Mouse (Mus musculus) liver, postnatal 0 days (tissue): ENCODE data around the gene Ppcs. TPM values are rescaled to one million over a fixed set of nuclear protein-coding genes. Genes with fewer than 3 reads are reported as not detected.

Experiments used
- ATAC-seq: fragments of 200-750 bp; cut with Nextera tagmentation; 2 replicates; pipeline ENCODE4 v1.8.0; 2017; ENCODE audit warnings: mild to moderate bottlenecking, moderate library complexity
- DNase-seq: peaks from one replicate; pipeline ENCODE4 v3.0.0-alpha.2; 2016
- H3K27ac ChIP-seq: fragments of 300-500 bp; sonication (generic); 2 replicates; pipeline ENCODE4 v1.5.1; 2014; ENCODE audit warnings: antibody characterized with exemption, moderate library complexity, mild to moderate bottlenecking, low read depth
- H3K27me3 ChIP-seq: fragments of 300-500 bp; sonication (generic); 2 replicates; pipeline ENCODE4 v1.6.1; 2014; ENCODE audit warnings: low read length, control low read depth, mixed read lengths; ENCODE audit not compliant: insufficient read depth
- H3K36me3 ChIP-seq: fragments of 300-500 bp; sonication (generic); replicated peaks from 2 replicates; pipeline ENCODE4 v1.6.1; 2014; ENCODE audit warnings: mild to moderate bottlenecking, control low read depth, low read length, moderate library complexity, mixed read lengths; ENCODE audit not compliant: insufficient read depth
- H3K4me1 ChIP-seq: fragments of 300-500 bp; sonication (generic); 2 replicates; pipeline ENCODE4 v1.6.1; 2014; ENCODE audit warnings: antibody characterized with exemption, mild to moderate bottlenecking, control low read depth; ENCODE audit not compliant: insufficient read depth
- H3K4me2 ChIP-seq: fragments of 300-500 bp; sonication (generic); 2 replicates; pipeline ENCODE4 v1.6.1; 2014; ENCODE audit warnings: low read depth, mild to moderate bottlenecking, low read length, moderate library complexity, mixed read lengths
- H3K4me3 ChIP-seq: fragments of 300-500 bp; sonication (generic); 2 replicates; pipeline ENCODE4 v1.5.1; 2014; ENCODE audit warnings: low read depth, low read length
- H3K9ac ChIP-seq: fragments of 300-500 bp; sonication (generic); replicated peaks from 2 replicates; pipeline ENCODE4 v1.6.1; 2014; ENCODE audit warnings: mild to moderate bottlenecking, moderate library complexity
- H3K9me3 ChIP-seq: fragments of 300-500 bp; sonication (generic); 2 replicates; pipeline ENCODE4 v1.6.1; 2016; ENCODE audit warnings: mild to moderate bottlenecking, control low read depth, low read length, mixed read lengths
- CTCF ChIP-seq: sonication (generic); IDR thresholded peaks from 2 replicates; pipeline ENCODE4 v1.5.1; 2016; ENCODE audit warnings: antibody characterized with exemption, low read depth
- EP300 ChIP-seq: IDR thresholded peaks from 2 replicates; pipeline ENCODE4 v1.6.1; 2016; ENCODE audit warnings: antibody characterized with exemption, low read depth, mild to moderate bottlenecking
- WGBS: fragments of 180-500 bp; shearing (Covaris S2); extraction: QIAGEN DNeasy Blood & Tissue Kit; methylation state at CpG from one replicate; pipeline ENCODE4 v1.1.7; 2014; ENCODE audit not compliant: insufficient replicate concordance; 5-methylcytosine and 5-hydroxymethylcytosine counted together
- polyA plus RNA-seq: library from polyadenylated mRNA; unstranded; fragments of >200 nt; fragmentation: Nextera tagmentation; extraction: Ambion mirVana; gene quantifications from 2 replicates; pipeline ENCODE4 v1.2.1, GENCODE M21; 2015

Ppcs gene
- polyA plus RNA-seq, 1 experiment from 2014 or later = 33.0 TPM

DNA sequence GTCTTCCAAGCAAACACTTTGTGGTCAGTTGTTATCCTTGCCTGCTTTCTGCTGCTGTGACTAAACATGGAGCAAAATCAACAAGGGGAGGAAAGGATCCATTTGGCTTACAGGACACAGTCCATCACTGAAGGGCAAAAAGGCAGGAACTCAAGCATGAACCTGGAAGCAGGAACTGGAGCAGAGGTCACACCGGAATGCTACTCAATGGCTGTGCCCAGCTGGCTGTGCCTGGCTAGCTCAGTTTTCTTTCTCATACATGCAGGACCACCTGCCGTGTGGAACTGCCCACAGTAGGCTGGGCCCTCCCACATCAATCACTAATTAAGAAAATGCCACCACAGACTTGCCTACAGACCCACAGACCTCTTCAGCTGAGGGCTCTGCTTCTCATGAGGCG is 33.0 kb downstream of the Ppcs start:
- H3K36me3 ChIP-seq = no peaks in the 10 kb centered on the region
- H3K4me2 ChIP-seq = no peak overlapping the region
- no peak overlapping the region for H3K9ac ChIP-seq
- H3K27me3 ChIP-seq = no peaks in the 10 kb centered on the region
- H3K27ac ChIP-seq = no peak overlapping the region
- WGBS = 68% methylated on average over 3 of the region's 3 CpGs
- no peak overlapping the region for H3K4me3 ChIP-seq
- ATAC-seq = peak; percentile 68; the same call in 1 of the 2 replicates
- no peak for TF ChIP-seq CTCF
- no peak for TF ChIP-seq EP300
- peak; percentile 18 for DNase-seq
- no peaks in the 10 kb centered on the region for H3K9me3 ChIP-seq
- no peaks in the 10 kb centered on the region for H3K4me1 ChIP-seq

DNA sequence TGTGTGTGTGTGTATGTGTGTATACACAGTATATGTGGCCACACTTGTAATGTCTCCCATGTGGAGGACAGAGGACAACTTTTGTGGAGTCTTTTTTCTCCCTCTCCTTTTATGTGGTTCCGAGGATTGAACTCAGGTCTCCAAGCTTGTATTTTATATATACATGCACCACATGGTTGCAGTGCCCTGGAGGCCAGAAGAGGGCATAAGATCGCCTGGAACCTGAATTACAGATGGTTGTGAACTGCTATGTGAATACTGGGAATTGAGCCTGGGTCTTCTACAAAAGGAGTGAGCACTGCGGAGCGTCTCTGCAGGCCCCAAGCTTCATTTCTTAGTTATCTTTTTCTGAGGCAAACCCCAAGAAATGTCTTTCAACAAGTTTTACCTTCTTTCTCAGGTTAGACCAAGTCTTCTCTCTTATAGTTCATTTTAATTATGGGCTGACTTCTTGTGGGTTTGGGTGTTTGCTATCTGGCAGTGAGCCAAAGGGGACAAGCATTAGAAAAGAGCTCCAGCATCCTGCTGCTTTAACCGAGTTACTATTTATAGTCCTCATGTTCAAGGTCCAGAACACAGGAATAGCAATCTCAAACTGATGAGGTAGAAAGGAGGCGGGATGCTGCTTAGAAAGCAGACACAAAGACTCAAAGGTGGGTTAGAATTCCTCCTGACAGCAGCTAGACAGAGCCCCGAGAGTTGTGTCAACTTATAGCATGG is 40.6 kb downstream of the Ppcs start:
- Histone ChIP-seq H3K9me3 (no peaks in the 10 kb centered on the region), H3K9ac (no peak overlapping the region), H3K36me3 (no peaks in the 10 kb centered on the region), H3K27me3 (no peaks in the 10 kb centered on the region), H3K4me3 (no peak overlapping the region), H3K27ac (no peak overlapping the region), H3K4me1 (no peaks in the 10 kb centered on the region), H3K4me2 (no peak overlapping the region)
- DNase-seq (no peak), ATAC-seq (no peak)
- no peak for TF ChIP-seq EP300
- TF ChIP-seq CTCF = no peak
- WGBS = 69% methylated on average over 7 of the region's 7 CpGs

DNA sequence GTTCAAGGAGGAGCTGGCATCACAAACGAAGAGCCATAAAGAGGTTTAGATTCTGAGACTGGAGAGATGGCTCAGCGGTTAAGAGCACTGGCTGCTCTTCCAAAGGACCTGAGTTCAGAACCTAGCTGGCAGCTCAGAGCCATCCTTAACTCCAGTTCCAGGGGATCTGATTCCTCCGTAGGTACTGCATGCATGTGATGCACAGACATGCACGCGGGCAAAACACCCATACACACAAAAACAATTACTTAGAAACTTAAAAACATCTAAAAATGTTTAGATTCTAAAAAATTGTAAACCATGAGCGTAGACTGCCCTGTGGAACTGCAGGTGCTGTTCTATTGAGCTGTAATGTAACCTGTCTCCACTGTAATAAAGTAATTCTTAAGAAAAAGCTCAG is 52.8 kb downstream of the Ppcs start:
- no peaks in the 10 kb centered on the region for H3K4me1 ChIP-seq
- H3K4me2 ChIP-seq = no peak overlapping the region
- H3K9me3 ChIP-seq = no peaks in the 10 kb centered on the region
- H3K9ac ChIP-seq = no peak overlapping the region
- TF ChIP-seq CTCF (no peak), EP300 (no peak)
- H3K36me3 ChIP-seq = no peaks in the 10 kb centered on the region
- no peak overlapping the region for H3K4me3 ChIP-seq
- no peaks in the 10 kb centered on the region for H3K27me3 ChIP-seq
- WGBS = 83% methylated on average over 6 of the region's 6 CpGs
- H3K27ac ChIP-seq = no peak overlapping the region
- DNase-seq = no peak
- ATAC-seq = no peak

Other genes starting within 250 kb of the Ppcs start
- 1.8 and 2.1 TPM in 2 replicates for gene Zfp691, start 248.2 kb downstream of the Ppcs start, polyA plus RNA-seq
- gene Ermap, start 232.4 kb downstream of the Ppcs start, polyA plus RNA-seq = 125 and 144 TPM in 2 replicates
- gene Svbp, start 227.1 kb downstream of the Ppcs start, polyA plus RNA-seq = 54.8 and 61.3 TPM in 2 replicates
- gene Tmem269, start 204.2 kb downstream of the Ppcs start, polyA plus RNA-seq = not detected in 2 replicates
- gene AU022252, start 189.7 kb downstream of the Ppcs start, polyA plus RNA-seq = 26.6 and 27.8 TPM in 2 replicates
- gene P3h1, start 189.5 kb downstream of the Ppcs start, polyA plus RNA-seq = 11.8 and 12.1 TPM in 2 replicates
- not detected in 2 replicates for gene Cldn19, start 167.0 kb downstream of the Ppcs start, polyA plus RNA-seq
- 170 and 207 TPM in 2 replicates for gene Ybx1, start 127.8 kb downstream of the Ppcs start, polyA plus RNA-seq
- 24.7 and 28.4 TPM in 2 replicates for gene Ppih, start 101.9 kb downstream of the Ppcs start, polyA plus RNA-seq
- gene Ccdc30, start 6.9 kb downstream of the Ppcs start, polyA plus RNA-seq = 2.4 and 2.9 TPM in 2 replicates
- gene Zmynd12, start 394 bp upstream of the Ppcs start, polyA plus RNA-seq = 1.3 TPM in 2 replicates
- gene Rimkla, start 70.2 kb upstream of the Ppcs start, polyA plus RNA-seq = not detected in 2 replicates
- 2.6 and 2.9 TPM in 2 replicates for gene Foxj3, start 114.6 kb upstream of the Ppcs start, polyA plus RNA-seq
- gene Frg2f1, start 117.1 kb upstream of the Ppcs start, polyA plus RNA-seq = 3.8 and 4.3 TPM in 2 replicates
- gene Guca2a, start 215.3 kb upstream of the Ppcs start, polyA plus RNA-seq = not detected in 2 replicates
- gene Guca2b, start 236.5 kb upstream of the Ppcs start, polyA plus RNA-seq = not detected in 2 replicates